In genomic region chr7:77495066-77495465, GRCm38 (mm10) we compare ENCODE assay signal across 10 mouse cellular contexts.
DNase-seq lines count a peak whose midpoint lies in the region; ATAC-seq and TF ChIP-seq lines count a peak whose summit lies in the region.
"Had no signal": no experiment of that assay in that cellular context is flagged by ENCODE, and none has a peak within 500 bp of the region (broad histone marks: within the 10 kb centered on the region; RNA-seq: fewer than 3 reads in every experiment).

No protein-coding gene starts in this region.

- WGBS in forebrain, embryonic 11.5 days = 83% methylated on average over 3 of the region's 3 CpGs

- no peaks in the 10 kb centered on the region for H3K36me3 ChIP-seq in E14TG2a.4 (ENCODE audit: insufficient read depth, low read length)
- no peaks in the 10 kb centered on the region for H3K36me3 ChIP-seq in forebrain, embryonic 11.5 days (ENCODE audit: control insufficient read depth, insufficient read depth, low read length)

- no peak overlapping the region for H3K4me3 ChIP-seq in E14TG2a.4 (replicated peaks; ENCODE audit: low read length)
- no peak overlapping the region for H3K4me3 ChIP-seq in forebrain, embryonic 11.5 days (ENCODE audit: low read depth, low read length)
- H3K4me3 ChIP-seq: megakaryocyte, embryonic 14.5 days had no signal

- peak; percentile 4 for DNase-seq in adrenal gland, adult 2 months
- no peak for DNase-seq in adrenal gland, postnatal 4 days (ENCODE audit: low spot score in 2 of 2)
- DNase-seq in left cerebral cortex, adult 18-20 months (ENCODE audit: low spot score in 2 of 2) = peak; percentile 1 to 5
- DNase-seq in left cerebral cortex, adult 9 months (ENCODE audit: low spot score in 2 of 2) = no peak
- DNase-seq in cerebellum, adult 8-10 months = peak; percentile 12
- DNase-seq in urinary bladder, postnatal 14 days (ENCODE audit: low spot score) = no peak
- no peak for DNase-seq in forebrain, embryonic 11.5 days (ENCODE audit: low spot score)

- H3K27ac ChIP-seq in forebrain, embryonic 11.5 days (ENCODE audit: low read depth, low read length) = no peak overlapping the region

- H3K9ac ChIP-seq in forebrain, embryonic 11.5 days (ENCODE audit: low read length) = no peak overlapping the region

- peak; percentile 31 for TF ChIP-seq CTCF in E14TG2a.4 (conservative IDR thresholded peaks at IDR 0.05; ENCODE audit: low read length)

- ATAC-seq in forebrain, embryonic 11.5 days (replicated peaks; ENCODE audit: low FRiP score) = no peak
- ATAC-seq: inflammation-experienced regulatory T-cells, adult 6 months had no signal

- no peaks in the 10 kb centered on the region for H3K9me3 ChIP-seq in E14TG2a.4 (ENCODE audit: low read length)
- no peaks in the 10 kb centered on the region for H3K9me3 ChIP-seq in forebrain, embryonic 11.5 days (ENCODE audit: control insufficient read depth, low read length)
- H3K9me3 ChIP-seq: megakaryocyte, embryonic 14.5 days had no signal

- no peak overlapping the region for H3K4me2 ChIP-seq in forebrain, embryonic 11.5 days (ENCODE audit: low read depth, low read length, severe bottlenecking)

- H3K27me3 ChIP-seq in E14TG2a.4 (ENCODE audit: insufficient read depth, low read length) = no peaks in the 10 kb centered on the region
- no peaks in the 10 kb centered on the region for H3K27me3 ChIP-seq in forebrain, embryonic 11.5 days (ENCODE audit: control insufficient read depth, insufficient read depth, low read length)
- H3K27me3 ChIP-seq: megakaryocyte, embryonic 14.5 days had no signal

- H3K4me1 ChIP-seq in E14TG2a.4 (replicated peaks; ENCODE audit: low read depth, low read length) = no peaks in the 10 kb centered on the region
- no peaks in the 10 kb centered on the region for H3K4me1 ChIP-seq in forebrain, embryonic 11.5 days (replicated peaks; ENCODE audit: control insufficient read depth, insufficient read depth, low read length)
- H3K4me1 ChIP-seq: megakaryocyte, embryonic 14.5 days had no signal

Comparison
In these comparisons a context has a peak if more than half of its experiments do, and no peak if none do; other contexts are left out.
1. DNase-seq: peak in adrenal gland, adult 2 months (single experiment), left cerebral cortex, adult 18-20 months (2 of 2) and cerebellum, adult 8-10 months (single experiment); none in adrenal gland, postnatal 4 days (0 of 2), left cerebral cortex, adult 9 months (0 of 2), urinary bladder, postnatal 14 days (single experiment) and forebrain, embryonic 11.5 days (single experiment).